Mouse (Mus musculus): ENCODE measurements around the gene Slc5a6.

GRCm38 (mm10) chr5:31082355-31082754 lies 33.6 kb upstream of the Slc5a6 start:
- TF ChIP-seq ZC3H11A (IDR thresholded peaks at IDR 0.05; ENCODE audit: borderline replicate concordance, low read depth, low read length) (no peak), ZNF384 (IDR thresholded peaks at IDR 0.05; ENCODE audit: low read depth, low read length) (no peak), HCFC1 (IDR thresholded peaks at IDR 0.05; ENCODE audit: borderline replicate concordance, insufficient read depth, low read length) (no peak), CHD2 (IDR thresholded peaks at IDR 0.05; ENCODE audit: low read depth, low read length) (no peak)
